Mouse (Mus musculus) MEL (cell line): Measurements from ENCODE around the gene Wdr93.

ENCODE experiments used
- CTCF ChIP-seq, 3 experiments: IDR thresholded peaks in 2 of 3; conservative IDR thresholded peaks in 1 of 3; 2 replicates each; pipeline ENCODE4 v1.5.1; 2011 to 2012; ENCODE audit warnings: low read length in 3 of 3, low read depth in 2 of 3, mild to moderate bottlenecking in 2 of 3, improper control_type of control experiment in 1 of 3, inconsistent platforms in 1 of 3, mixed read lengths in 1 of 3, moderate library complexity in 1 of 3; ENCODE audit not compliant: control insufficient read depth in 1 of 3, insufficient read depth in 1 of 3, poor library complexity in 1 of 3, severe bottlenecking in 1 of 3
- JUND ChIP-seq: IDR thresholded peaks from 2 replicates; pipeline ENCODE4 v1.6.1; 2011; ENCODE audit warnings: low read depth, mild to moderate bottlenecking, improper control_type of control experiment, low read length
- TAL1 ChIP-seq: IDR thresholded peaks from 2 replicates; pipeline ENCODE4 v1.6.1; 2012; ENCODE audit warnings: mild to moderate bottlenecking, inconsistent platforms, low read length, moderate library complexity, mixed read lengths
- ZNF384 ChIP-seq: IDR thresholded peaks from 2 replicates; pipeline ENCODE4 v1.6.1; 2012; ENCODE audit warnings: low read depth, mild to moderate bottlenecking, inconsistent platforms, low read length, improper control_type of control experiment

DNA sequence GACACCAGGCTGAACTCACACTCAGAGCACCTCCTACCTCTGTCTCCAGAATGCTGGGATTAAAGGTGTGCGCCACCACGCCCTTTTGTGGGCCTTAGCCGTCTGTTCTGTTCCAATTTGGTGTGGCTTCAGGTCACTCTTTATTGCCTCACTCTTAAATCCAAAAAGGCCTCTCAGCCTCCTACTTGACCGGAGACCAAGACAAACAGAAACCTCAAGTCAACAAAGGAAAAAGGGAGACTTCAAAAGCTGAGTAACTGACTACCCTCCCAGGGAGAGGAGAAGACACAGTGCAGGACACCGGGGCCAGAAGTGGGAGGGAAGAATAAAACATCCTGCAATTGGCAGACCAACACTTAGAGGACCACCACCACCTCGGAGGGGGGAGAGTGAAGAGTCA, 88.2 kb downstream of the Wdr93 start:
- TF ChIP-seq JUND (no peak), ZNF384 (no peak), CTCF (IDR thresholded peaks at IDR 0.05 in 2 of 3, conservative IDR thresholded peaks at IDR 0.05 in 1 of 3; ENCODE audit: control insufficient read depth in 1 of 3, insufficient read depth in 1 of 3, low read depth in 2 of 3, low read length in 3 of 3, poor library complexity in 1 of 3, severe bottlenecking in 1 of 3) (no peak), TAL1 (no peak)
